Mouse (Mus musculus): ENCODE data around the gene Krt42.

DNA sequence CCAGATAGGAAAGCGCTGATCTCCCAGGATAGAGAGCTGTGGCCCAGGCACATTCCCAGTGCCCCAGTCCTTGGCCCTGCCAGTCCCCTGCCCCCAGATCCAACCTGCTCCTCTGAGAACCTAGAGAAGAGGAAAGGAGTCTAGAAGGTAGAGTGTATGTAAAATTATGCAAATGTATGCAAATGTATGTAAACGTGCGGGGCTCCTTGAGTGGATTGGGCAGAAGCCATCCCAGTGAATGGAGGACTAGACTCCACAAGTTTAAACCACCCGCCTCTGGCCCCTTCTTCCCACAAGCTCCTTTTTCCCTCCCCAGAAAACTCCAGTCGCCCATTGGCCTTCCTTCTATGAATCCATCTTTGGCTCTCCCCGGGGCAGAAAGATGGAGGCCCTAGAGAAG, 23.2 kb upstream of the Krt42 start:
- no peak for TF ChIP-seq CTCF (IDR thresholded peaks at IDR 0.05; ENCODE audit: insufficient read depth, low read depth, low read length)
- no peak for TF ChIP-seq POLR2A (IDR thresholded peaks at IDR 0.05; ENCODE audit: insufficient read depth, low read depth, low read length)

Measured in olfactory bulb, adult 2 months (tissue).